In the genomic region with DNA sequence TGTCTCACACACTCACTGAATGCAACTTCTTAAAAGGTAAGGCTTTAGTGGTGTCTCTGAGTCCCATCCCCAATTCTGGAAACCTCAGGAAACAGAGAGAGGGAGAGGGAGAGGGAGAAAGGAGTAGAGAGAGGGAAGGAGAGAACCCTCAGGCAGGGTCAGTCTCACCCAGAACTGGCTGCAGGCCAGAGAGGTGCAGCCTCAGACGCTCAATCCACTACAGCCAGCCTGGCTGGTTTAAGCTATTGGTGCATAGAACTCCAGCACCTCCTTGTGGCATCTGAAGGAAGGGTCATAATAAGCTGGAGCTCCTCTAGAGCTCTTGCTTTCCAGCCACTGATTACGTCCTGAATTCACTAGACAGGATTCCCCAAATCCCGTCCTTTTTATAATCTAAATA, we compare ENCODE assay signal across 8 mouse cellular contexts. TPM values are rescaled to one million over a fixed set of nuclear protein-coding genes. Genes with fewer than 3 reads are reported as not detected.
DNase-seq lines count a peak whose midpoint lies in the region; ATAC-seq and TF ChIP-seq lines count a peak whose summit lies in the region.

No protein-coding gene starts in this region.

- no peaks in the 10 kb centered on the region for H3K79me3 ChIP-seq in C2C12 (ENCODE audit: low read depth)

- H3K27ac ChIP-seq in intestine, postnatal 0 days (ENCODE audit: low read depth, low read length): 0 out of 2 replicates have a peak overlapping the region, but pooled peaks have one; percentile 46
- H3K27ac ChIP-seq in liver, adult 2 months (replicated peaks; ENCODE audit: insufficient read depth, low read depth, low read length): peak overlapping the region; percentile 7

- H3K27me3 ChIP-seq in C2C12 (ENCODE audit: control insufficient read depth, insufficient read depth, insufficient read length): no peaks in the 10 kb centered on the region
- H3K27me3 ChIP-seq in intestine, postnatal 0 days (replicated peaks; ENCODE audit: control insufficient read depth, insufficient read depth, low read length): no peaks in the 10 kb centered on the region
- H3K27me3 ChIP-seq in liver, adult 2 months (ENCODE audit: control insufficient read depth, insufficient read depth, low read length): no peaks in the 10 kb centered on the region

- 17% methylated on average over 3 of the region's 3 CpGs for WGBS in intestine, postnatal 0 days
- 6% methylated on average over 3 of the region's 3 CpGs for WGBS in liver, adult 2 months

- peak; percentile 69 for ATAC-seq in granulocyte monocyte progenitor cell, adult 5-6 weeks (replicated peaks; ENCODE audit: poor library complexity, severe bottlenecking)
- peak; percentile 55 for ATAC-seq in intestine, postnatal 0 days

- TF ChIP-seq POLR2A in liver, adult 2 months (IDR thresholded peaks at IDR 0.05; ENCODE audit: extremely low read depth, insufficient read depth, low read length): no peak

- no peak overlapping the region for H3K4me2 ChIP-seq in intestine, postnatal 0 days (replicated peaks; ENCODE audit: low read depth)

- H3K9ac ChIP-seq in intestine, postnatal 0 days (ENCODE audit: low read depth, low read length): no peak overlapping the region
- H3K9ac ChIP-seq in liver, adult 2 months (ENCODE audit: low read depth, low read length): no peak overlapping the region

- H3ac ChIP-seq in C2C12 (ENCODE audit: control insufficient read depth, insufficient read length, low read depth): no peak overlapping the region

- TF ChIP-seq CTCF in C2C12 (IDR thresholded peaks at IDR 0.05; ENCODE audit: control insufficient read depth, insufficient read depth, insufficient read length): peak; percentile 50
- TF ChIP-seq CTCF in intestine, postnatal 0 days (IDR thresholded peaks at IDR 0.05; ENCODE audit: low read depth): peak; percentile 95
- TF ChIP-seq CTCF in liver, adult 2 months (IDR thresholded peaks at IDR 0.05; ENCODE audit: low read depth, low read length): peak; percentile 83

- no peaks in the 10 kb centered on the region for H3K79me2 ChIP-seq in C2C12 (ENCODE audit: control insufficient read depth, insufficient read depth)
- H3K79me2 ChIP-seq in liver, adult 2 months (ENCODE audit: control insufficient read depth, insufficient read depth, low read length): no peaks in the 10 kb centered on the region

- H3K9me3 ChIP-seq in intestine, postnatal 0 days (ENCODE audit: control insufficient read depth): no peaks in the 10 kb centered on the region

- DNase-seq in Muller cell, postnatal 12 days (ENCODE audit: inconsistent ontology term): peak; percentile 73
- DNase-seq in cerebellum, postnatal 25 days: peak; percentile 60 to 78
- DNase-seq in liver, adult 2 months (ENCODE audit: extremely low read depth, low read depth, low spot score): peak; percentile 76
- peak; percentile 49 for DNase-seq in neural tube, embryonic 10.5 days (ENCODE audit: extremely low spot score, low spot score)
- peak; percentile 61 for DNase-seq in thymus, postnatal 4 days

- H3K36me3 ChIP-seq in C2C12 (ENCODE audit: control insufficient read depth, insufficient read depth): no peaks in the 10 kb centered on the region
- H3K36me3 ChIP-seq in intestine, postnatal 0 days (ENCODE audit: control insufficient read depth, insufficient read depth): peaks cover 26% of the 10 kb centered on the region
- peaks cover 11% of the 10 kb centered on the region; the same call in 1 of the 2 replicates for H3K36me3 ChIP-seq in liver, adult 2 months (ENCODE audit: control insufficient read depth, insufficient read depth, low read length)

- no peak overlapping the region for H3K4me3 ChIP-seq in C2C12 (ENCODE audit: insufficient read depth, poor library complexity, severe bottlenecking)
- no peak overlapping the region for H3K4me3 ChIP-seq in intestine, postnatal 0 days (ENCODE audit: low read depth, low read length)
- H3K4me3 ChIP-seq in liver, adult 2 months (ENCODE audit: insufficient read depth, low read depth, low read length): no peak overlapping the region

- no peaks in the 10 kb centered on the region for H3K4me1 ChIP-seq in intestine, postnatal 0 days (replicated peaks; ENCODE audit: control insufficient read depth, insufficient read depth, low read length)
- peaks cover 18% of the 10 kb centered on the region for H3K4me1 ChIP-seq in liver, adult 2 months (ENCODE audit: control insufficient read depth, insufficient read depth, low read length)

TF ChIP-seq in C2C12, 6 proteins besides CTCF, POLR2A, EP300 and RAD21:
- TF ChIP-seq USF1 (IDR thresholded peaks at IDR 0.05; ENCODE audit: low read depth): no peak
- TF ChIP-seq FOSL1 (IDR thresholded peaks at IDR 0.05; ENCODE audit: insufficient read depth, low read length, poor library complexity, severe bottlenecking): no peak
- TF ChIP-seq MYOG (IDR thresholded peaks at IDR 0.05; ENCODE audit: control insufficient read depth, extremely low read depth, insufficient read length): no peak
- no peak for TF ChIP-seq CEBPB (IDR thresholded peaks at IDR 0.05; ENCODE audit: low read depth)
- TF ChIP-seq MYOD1 (IDR thresholded peaks at IDR 0.05; ENCODE audit: control insufficient read depth, insufficient read length, low read depth): no peak
- no peak for TF ChIP-seq MAX (IDR thresholded peaks at IDR 0.05)

RNA-seq across cellular contexts. Expression of a gene that starts 1.0 kb away (rescaled TPM):
- polyA plus RNA-seq in C2C12 (2012; fragmentation: generic; extraction: Trizol): 737 TPM
- total RNA-seq in granulocyte monocyte progenitor cell, adult 5-6 weeks (2014; fragmentation: Nextera tagmentation): not detected in 2 replicates
- total RNA-seq in granulocyte monocyte progenitor cell, adult 5-6 weeks (2017): not detected in 2 replicates
- 416 and 455 TPM in 2 replicates for polyA plus RNA-seq in intestine, postnatal 0 days (2015; fragmentation: Nextera tagmentation; extraction: Ambion mirVana)
- total RNA-seq in liver, adult 2 months (2014; rRNA removed): 5.3 and 5.4 TPM in 2 replicates
- 6.3 and 7.2 TPM in 2 replicates for polyA plus RNA-seq in liver, adult 2 months (2012; rRNA removed)

RNA-seq across cellular contexts. Expression of a gene that starts 18.2 kb away (rescaled TPM):
- 50.2 TPM for polyA plus RNA-seq in C2C12 (2012; fragmentation: generic; extraction: Trizol)
- 31.0 and 57.9 TPM in 2 replicates for total RNA-seq in granulocyte monocyte progenitor cell, adult 5-6 weeks (2014; fragmentation: Nextera tagmentation)
- total RNA-seq in granulocyte monocyte progenitor cell, adult 5-6 weeks (2017): 18.7 and 29.3 TPM in 2 replicates
- 65.0 and 70.5 TPM in 2 replicates for polyA plus RNA-seq in intestine, postnatal 0 days (2015; fragmentation: Nextera tagmentation; extraction: Ambion mirVana)
- total RNA-seq in liver, adult 2 months (2014; rRNA removed): 48.9 and 60.9 TPM in 2 replicates
- 330 and 511 TPM in 2 replicates for polyA plus RNA-seq in liver, adult 2 months (2012; rRNA removed)

RNA-seq across cellular contexts. Expression of a gene that starts 30.2 kb away (rescaled TPM):
- polyA plus RNA-seq in C2C12 (2012; fragmentation: generic; extraction: Trizol): 10.8 TPM
- 26.8 and 31.6 TPM in 2 replicates for total RNA-seq in granulocyte monocyte progenitor cell, adult 5-6 weeks (2014; fragmentation: Nextera tagmentation)
- 16.6 and 22.4 TPM in 2 replicates for total RNA-seq in granulocyte monocyte progenitor cell, adult 5-6 weeks (2017)
- 21.5 and 27.6 TPM in 2 replicates for polyA plus RNA-seq in intestine, postnatal 0 days (2015; fragmentation: Nextera tagmentation; extraction: Ambion mirVana)
- 16.3 and 18.5 TPM in 2 replicates for total RNA-seq in liver, adult 2 months (2014; rRNA removed)
- 11.2 and 12.4 TPM in 2 replicates for polyA plus RNA-seq in liver, adult 2 months (2012; rRNA removed)

RNA-seq across cellular contexts. Expression of a gene that starts 30.6 kb away (rescaled TPM):
- polyA plus RNA-seq in C2C12 (2012; fragmentation: generic; extraction: Trizol): 18.0 TPM
- total RNA-seq in granulocyte monocyte progenitor cell, adult 5-6 weeks (2014; fragmentation: Nextera tagmentation): 12.6 and 30.7 TPM in 2 replicates
- 11.3 and 13.9 TPM in 2 replicates for total RNA-seq in granulocyte monocyte progenitor cell, adult 5-6 weeks (2017)
- polyA plus RNA-seq in intestine, postnatal 0 days (2015; fragmentation: Nextera tagmentation; extraction: Ambion mirVana): 16.9 and 17.3 TPM in 2 replicates
- 26.7 and 29.3 TPM in 2 replicates for total RNA-seq in liver, adult 2 months (2014; rRNA removed)
- polyA plus RNA-seq in liver, adult 2 months (2012; rRNA removed): 19.0 and 27.7 TPM in 2 replicates

Comparison
In these comparisons a context has a peak if more than half of its experiments do, and no peak if none do; other contexts are left out.
1. RNA of a gene that starts 1.0 kb away (polyA plus RNA-seq): 737 TPM in C2C12 (single experiment) and 416 to 455 TPM in intestine, postnatal 0 days; 6.3 to 7.2 TPM in liver, adult 2 months; every median in the first group is over 10 times any median in the second.
2. Peak in every context shown above with its lines, with median percentiles within 50 percentile points of each other: CTCF ChIP-seq and DNase-seq.